Mouse (Mus musculus): ENCODE results near the gene Phlda2.

Phlda2 gene

GRCm38 (mm10) chr7:143505411-143505810, 2.5 kb upstream of the Phlda2 start:
- in situ Hi-C loops (cut with MboI; ENCODE audit: unreplicated experiment in 2 of 2) = no loop called here

GRCm38 (mm10) chr7:143503926-143504325, 976 bp upstream of the Phlda2 start:
- in situ Hi-C loops (cut with MboI; ENCODE audit: unreplicated experiment in 2 of 2) = no loop called here

- in situ Hi-C loops (cut with MboI; ENCODE audit: unreplicated experiment in 2 of 2) = no loop called here
Measured at GRCm38 (mm10) chr7:143501643-143502417, 1.1 kb downstream of the Phlda2 start.

GRCm38 (mm10) chr7:143500912-143501311, 2.0 kb downstream of the Phlda2 start:
- in situ Hi-C loops (cut with MboI; ENCODE audit: unreplicated experiment in 2 of 2) = no loop called here

- in situ Hi-C loops (cut with MboI; ENCODE audit: unreplicated experiment in 2 of 2) = no loop called here
Measured at GRCm38 (mm10) chr7:143498584-143498983, 4.4 kb downstream of the Phlda2 start.

- in situ Hi-C loops (cut with MboI; ENCODE audit: unreplicated experiment in 2 of 2) = no loop called here
Measured at GRCm38 (mm10) chr7:143495104-143495961, 7.6 kb downstream of the Phlda2 start.

- in situ Hi-C loops (cut with MboI; ENCODE audit: unreplicated experiment in 2 of 2) = no loop called here
Measured at GRCm38 (mm10) chr7:143493616-143494126, 9.3 kb downstream of the Phlda2 start.

GRCm38 (mm10) chr7:143489735-143490134, 13.2 kb downstream of the Phlda2 start:
- in situ Hi-C loops (cut with MboI; ENCODE audit: unreplicated experiment in 2 of 2) = loop anchor here in 1 of 2 experiments (10.0 kb wide), 1 partner anchor 275 kb away; the partner anchor contains the start of gene Mrgprg

GRCm38 (mm10) chr7:143482541-143482940, 20.4 kb downstream of the Phlda2 start:
- in situ Hi-C loops (cut with MboI; ENCODE audit: unreplicated experiment in 2 of 2) = loop anchor here (5.0 to 10.0 kb wide), 2 partner anchors 280 to 282 kb away; partner anchors contain the start of gene Mrgprg (in 1 of the 2)

- in situ Hi-C loops (cut with MboI; ENCODE audit: unreplicated experiment in 2 of 2) = loop anchor here (5.0 to 10.0 kb wide), 2 partner anchors 280 to 283 kb away; partner anchors contain the start of gene Mrgprg (in 1 of the 2)
Measured at GRCm38 (mm10) chr7:143481806-143482387, 21.1 kb downstream of the Phlda2 start.

GRCm38 (mm10) chr7:143480498-143480897, 22.5 kb downstream of the Phlda2 start:
- in situ Hi-C loops (cut with MboI; ENCODE audit: unreplicated experiment in 2 of 2) = loop anchor here (5.0 to 10.0 kb wide), 2 partner anchors 282 to 284 kb away; partner anchors contain the start of gene Mrgprg (in 1 of the 2)

- in situ Hi-C loops (cut with MboI; ENCODE audit: unreplicated experiment in 2 of 2) = loop anchor here in 1 of 2 experiments (10.0 kb wide), 1 partner anchor 573 kb away; no protein-coding TSS in a partner anchor
Measured at GRCm38 (mm10) chr7:143477800-143478199, 25.1 kb downstream of the Phlda2 start.

- in situ Hi-C loops (cut with MboI; ENCODE audit: unreplicated experiment in 2 of 2) = loop anchor here in 1 of 2 experiments (10.0 kb wide), 1 partner anchor 572 kb away; no protein-coding TSS in a partner anchor
Measured at GRCm38 (mm10) chr7:143476702-143477335, 26.1 kb downstream of the Phlda2 start.

GRCm38 (mm10) chr7:143475876-143476275, 27.1 kb downstream of the Phlda2 start:
- in situ Hi-C loops (cut with MboI; ENCODE audit: unreplicated experiment in 2 of 2) = loop anchor here in 1 of 2 experiments (10.0 kb wide), 1 partner anchor 571 kb away; no protein-coding TSS in a partner anchor

GRCm38 (mm10) chr7:143474811-143475210, 28.1 kb downstream of the Phlda2 start:
- in situ Hi-C loops (cut with MboI; ENCODE audit: unreplicated experiment in 2 of 2) = loop anchor here in 1 of 2 experiments (10.0 kb wide), 1 partner anchor 570 kb away; no protein-coding TSS in a partner anchor

- in situ Hi-C loops (cut with MboI; ENCODE audit: unreplicated experiment in 2 of 2) = loop anchor here in 1 of 2 experiments (10.0 kb wide), 1 partner anchor 569 kb away; no protein-coding TSS in a partner anchor
Measured at GRCm38 (mm10) chr7:143473347-143474101, 29.4 kb downstream of the Phlda2 start, which contains the start of gene Slc22a18. TSS of gene Slc22a18 (plus strand) at chr7:143473736.

- in situ Hi-C loops (cut with MboI; ENCODE audit: unreplicated experiment in 2 of 2) = loop anchor here (5.0 to 10.0 kb wide), 3 partner anchors 318 to 575 kb away; no protein-coding TSS in a partner anchor
Measured at GRCm38 (mm10) chr7:143469946-143470345, 33.0 kb downstream of the Phlda2 start.

- in situ Hi-C loops (cut with MboI; ENCODE audit: unreplicated experiment in 2 of 2) = loop anchor here (5.0 to 10.0 kb wide), 2 partner anchors 315 to 573 kb away; no protein-coding TSS in a partner anchor
Measured at GRCm38 (mm10) chr7:143467714-143468113, 35.2 kb downstream of the Phlda2 start.
